ENCODE assay signal across 8 mouse cellular contexts in the genomic region with DNA sequence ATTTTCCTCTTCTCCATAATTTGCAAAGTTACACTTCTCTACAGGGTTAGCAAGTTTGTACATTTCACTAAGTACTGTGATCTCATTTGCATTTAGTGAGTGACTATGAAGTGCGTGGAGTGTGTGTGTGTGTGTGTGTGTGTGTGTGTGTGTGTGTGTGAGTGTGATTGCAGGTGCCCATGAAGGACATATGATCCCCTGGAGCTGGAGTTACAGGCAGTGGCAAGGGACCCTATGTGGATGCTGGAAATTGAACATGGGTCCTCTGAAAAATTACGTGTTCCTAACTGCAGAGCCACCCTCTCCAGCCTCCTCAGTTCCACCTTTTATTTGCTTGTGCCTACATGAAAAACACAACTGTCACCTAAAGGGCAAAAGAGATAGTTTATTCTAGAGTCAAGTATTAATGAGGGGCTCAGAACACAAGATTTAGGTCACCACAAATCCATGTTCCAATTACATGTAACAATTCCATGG. TPM values are rescaled to one million over a fixed set of nuclear protein-coding genes. Genes with fewer than 3 reads are reported as not detected.
A peak's percentile ranks its signal among the peaks of the same experiment; 100 is the strongest.
DNase-seq lines count a peak whose midpoint lies in the region; ATAC-seq lines count a peak whose summit lies in the region.

No protein-coding gene starts in this region.

- H3K4me1 ChIP-seq in embryonic facial prominence, embryonic 12.5 days: peaks cover 7% of the 10 kb centered on the region; the same call in 1 of the 2 replicates
- peaks cover 9% of the 10 kb centered on the region for H3K4me1 ChIP-seq in hindbrain, embryonic 16.5 days (ENCODE audit: control insufficient read depth, insufficient read depth, low read depth, low read length)
- peaks cover 11% of the 10 kb centered on the region for H3K4me1 ChIP-seq in midbrain, embryonic 16.5 days (ENCODE audit: control insufficient read depth, insufficient read depth, low read length)

- ATAC-seq in embryonic facial prominence, embryonic 12.5 days (ENCODE audit: insufficient number of reproducible peaks, insufficient read depth, low FRiP score, low TSS enrichment): peak; percentile 73
- ATAC-seq in hindbrain, embryonic 16.5 days: peak; percentile 74
- peak; percentile 78; the same call in 1 of the 2 replicates for ATAC-seq in midbrain, embryonic 16.5 days

- H3K27ac ChIP-seq in embryonic facial prominence, embryonic 12.5 days: no peak overlapping the region
- no peak overlapping the region for H3K27ac ChIP-seq in hindbrain, embryonic 16.5 days (ENCODE audit: low read depth, low read length)
- no peak overlapping the region for H3K27ac ChIP-seq in midbrain, embryonic 16.5 days (ENCODE audit: low read length)

- H3K9ac ChIP-seq in embryonic facial prominence, embryonic 12.5 days: 0 out of 2 replicates have a peak overlapping the region, but pooled peaks have one; percentile 60
- H3K9ac ChIP-seq in hindbrain, embryonic 16.5 days (ENCODE audit: low read depth, low read length): no peak overlapping the region
- H3K9ac ChIP-seq in midbrain, embryonic 16.5 days (ENCODE audit: low read depth, low read length): peak overlapping the region; percentile 72; the same call in 1 of the 2 replicates

- 35% methylated on average over 2 of the region's 2 CpGs for WGBS in embryonic facial prominence, embryonic 12.5 days
- WGBS in hindbrain, embryonic 16.5 days: 46% methylated on average over 2 of the region's 2 CpGs
- 39% methylated on average over 2 of the region's 2 CpGs for WGBS in midbrain, embryonic 16.5 days

- DNase-seq in kidney, postnatal 14 days: peak; percentile 6
- no peak for DNase-seq in kidney, adult 18-20 months
- no peak for DNase-seq in layer of hippocampus, postnatal 25 days (ENCODE audit: extremely low spot score in 1 of 2, low spot score in 1 of 2)
- no peak for DNase-seq in left cerebral cortex, postnatal 25 days (ENCODE audit: low spot score in 2 of 2)
- no peak for DNase-seq in adrenal gland, postnatal 10 days

- peak overlapping the region; percentile 67 for H3K4me2 ChIP-seq in embryonic facial prominence, embryonic 12.5 days (replicated peaks)
- H3K4me2 ChIP-seq in hindbrain, embryonic 16.5 days (ENCODE audit: low read length): peak overlapping the region; percentile 67
- peak overlapping the region; percentile 63 for H3K4me2 ChIP-seq in midbrain, embryonic 16.5 days (ENCODE audit: low read length)

- H3K27me3 ChIP-seq in embryonic facial prominence, embryonic 12.5 days: no peaks in the 10 kb centered on the region
- H3K27me3 ChIP-seq in hindbrain, embryonic 16.5 days (replicated peaks; ENCODE audit: control insufficient read depth, insufficient read depth, low read length): no peaks in the 10 kb centered on the region
- no peaks in the 10 kb centered on the region for H3K27me3 ChIP-seq in midbrain, embryonic 16.5 days (ENCODE audit: control insufficient read depth, insufficient read depth, low read depth, low read length)

- H3K36me3 ChIP-seq in embryonic facial prominence, embryonic 12.5 days: peaks cover 23% of the 10 kb centered on the region
- peaks cover 13% of the 10 kb centered on the region for H3K36me3 ChIP-seq in hindbrain, embryonic 16.5 days (ENCODE audit: control insufficient read depth, insufficient read depth, low read length)
- H3K36me3 ChIP-seq in midbrain, embryonic 16.5 days (ENCODE audit: control insufficient read depth, insufficient read depth, low read length): peaks cover 9% of the 10 kb centered on the region

- intact Hi-C loops in left cerebral cortex, postnatal 25 days (cut with DNase I): loop anchor here (5.0 kb wide), 1 partner anchor 741 kb away; a partner anchor contains a TSS

- H3K9me3 ChIP-seq in embryonic facial prominence, embryonic 12.5 days: no peaks in the 10 kb centered on the region
- H3K9me3 ChIP-seq in hindbrain, embryonic 16.5 days (ENCODE audit: control insufficient read depth, low read length): no peaks in the 10 kb centered on the region
- H3K9me3 ChIP-seq in midbrain, embryonic 16.5 days (replicated peaks; ENCODE audit: control insufficient read depth, low read length, poor library complexity, severe bottlenecking): no peaks in the 10 kb centered on the region

- H3K4me3 ChIP-seq in embryonic facial prominence, embryonic 12.5 days: peak overlapping the region; percentile 83
- peak overlapping the region; percentile 90 for H3K4me3 ChIP-seq in hindbrain, embryonic 16.5 days (ENCODE audit: low read length)
- peak overlapping the region; percentile 71 for H3K4me3 ChIP-seq in midbrain, embryonic 16.5 days (ENCODE audit: low read depth, low read length)

RNA-seq across cellular contexts. Expression of a gene that starts 0.3 kb away (rescaled TPM):
- polyA plus RNA-seq in embryonic facial prominence, embryonic 12.5 days (2016; fragmentation: Nextera tagmentation; extraction: Ambion mirVana): 51.0 and 57.0 TPM in 2 replicates
- polyA plus RNA-seq in hindbrain, embryonic 16.5 days (2015; fragmentation: Nextera tagmentation; extraction: Ambion mirVana): 45.4 and 48.1 TPM in 2 replicates
- 38.2 and 41.7 TPM in 2 replicates for polyA plus RNA-seq in midbrain, embryonic 16.5 days (2015; fragmentation: Nextera tagmentation; extraction: Ambion mirVana)
- 10 to 100 TPM; 28.4 to 36.7 TPM for total RNA-seq in layer of hippocampus, postnatal 25 days (2021)
- total RNA-seq in left cerebral cortex, postnatal 25 days (2021): 10 to 100 TPM; 25.8 to 33.0 TPM
- total RNA-seq in adrenal gland, postnatal 10 days (2021): 10 to 100 TPM; 41.1 to 58.2 TPM

RNA-seq across cellular contexts. Expression of a gene that starts 42.6 kb away (rescaled TPM):
- polyA plus RNA-seq in embryonic facial prominence, embryonic 12.5 days (2016; fragmentation: Nextera tagmentation; extraction: Ambion mirVana): 20.9 and 23.4 TPM in 2 replicates
- 6.5 and 6.7 TPM in 2 replicates for polyA plus RNA-seq in hindbrain, embryonic 16.5 days (2015; fragmentation: Nextera tagmentation; extraction: Ambion mirVana)
- polyA plus RNA-seq in midbrain, embryonic 16.5 days (2015; fragmentation: Nextera tagmentation; extraction: Ambion mirVana): 7.6 and 8.4 TPM in 2 replicates
- 10 to 100 TPM; 12.0 to 15.8 TPM for total RNA-seq in layer of hippocampus, postnatal 25 days (2021)
- 10 to 100 TPM in 1 of 2 experiments, 1 to 10 TPM in 1; 8.7 to 10.7 TPM for total RNA-seq in left cerebral cortex, postnatal 25 days (2021)
- 10 to 100 TPM in 1 of 2 experiments, 1 to 10 TPM in 1; 6.8 to 15.6 TPM for total RNA-seq in adrenal gland, postnatal 10 days (2021)
